Mouse (Mus musculus): ENCODE data around the gene Nacc1.

DNA sequence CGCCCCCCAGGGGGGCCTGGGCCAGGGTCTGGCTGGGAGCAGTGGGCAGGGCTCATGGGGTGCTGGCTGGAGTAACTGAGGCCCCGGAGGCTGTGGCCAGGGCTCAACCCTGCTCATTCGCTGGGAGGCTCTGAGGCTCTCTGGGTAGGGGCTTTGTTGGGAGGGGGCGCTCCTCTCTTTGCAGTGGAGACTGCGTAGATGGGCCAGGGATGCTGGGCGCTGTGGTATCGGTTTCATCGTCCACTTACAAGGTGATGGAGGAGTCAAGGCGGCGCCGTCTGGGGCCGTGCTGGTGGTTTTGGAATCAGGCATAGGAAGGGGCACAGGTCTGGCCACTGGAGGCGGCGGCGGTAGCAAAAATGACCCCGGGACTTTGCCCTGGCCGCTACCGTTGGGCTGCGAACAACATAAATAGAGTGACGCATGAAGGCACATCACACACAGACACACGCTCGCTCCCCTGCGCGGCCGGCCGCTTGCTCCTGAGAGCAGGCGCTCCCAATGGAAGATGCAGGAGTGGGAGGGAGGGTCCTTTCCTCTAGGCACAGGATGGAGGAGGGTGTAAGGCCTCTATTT lies 28.3 kb upstream of the Nacc1 start:
- TF ChIP-seq TAL1 (IDR thresholded peaks at IDR 0.05; ENCODE audit: low read length) (no peak), GATA1 (IDR thresholded peaks at IDR 0.05; ENCODE audit: low read length) (no peak)
